In genomic region chr5:52618348-52619270, GRCm38 (mm10) we compare ENCODE assay signal across 8 mouse cellular contexts. TPM values are rescaled to one million over a fixed set of nuclear protein-coding genes. Genes with fewer than 3 reads are reported as not detected.
DNase-seq lines count a peak whose midpoint lies in the region; ATAC-seq lines count a peak whose summit lies in the region.

No protein-coding gene starts in this region.

- no peak overlapping the region for H3K27ac ChIP-seq in kidney, embryonic 14.5 days (ENCODE audit: low read depth, low read length)
- H3K27ac ChIP-seq in intestine, embryonic 15.5 days: peak overlapping the region; percentile 76
- H3K27ac ChIP-seq in limb, embryonic 15.5 days: peak overlapping the region; percentile 8; the same call in 1 of the 2 replicates
- H3K27ac ChIP-seq in neural tube, embryonic 14.5 days (ENCODE audit: low read depth, low read length): peak overlapping the region; percentile 77

- peaks cover 17% of the 10 kb centered on the region for H3K4me1 ChIP-seq in kidney, embryonic 14.5 days (ENCODE audit: control insufficient read depth, insufficient read depth, low read length)
- H3K4me1 ChIP-seq in intestine, embryonic 15.5 days (replicated peaks): peaks cover 32% of the 10 kb centered on the region
- peaks cover 34% of the 10 kb centered on the region for H3K4me1 ChIP-seq in limb, embryonic 15.5 days
- H3K4me1 ChIP-seq in neural tube, embryonic 14.5 days (ENCODE audit: control insufficient read depth, insufficient read depth, low read length): peaks cover 18% of the 10 kb centered on the region

- H3K4me2 ChIP-seq in kidney, embryonic 14.5 days (replicated peaks; ENCODE audit: low read depth, low read length): peak overlapping the region; percentile 66
- peak overlapping the region; percentile 76 for H3K4me2 ChIP-seq in intestine, embryonic 15.5 days (replicated peaks)
- peak overlapping the region; percentile 69 for H3K4me2 ChIP-seq in limb, embryonic 15.5 days
- peak overlapping the region; percentile 71 for H3K4me2 ChIP-seq in neural tube, embryonic 14.5 days (ENCODE audit: low read depth, low read length)

- peak overlapping the region; percentile 33 for H3K4me3 ChIP-seq in kidney, embryonic 14.5 days (ENCODE audit: low read length)
- peak overlapping the region; percentile 32 for H3K4me3 ChIP-seq in intestine, embryonic 15.5 days (replicated peaks)
- peak overlapping the region; percentile 39 for H3K4me3 ChIP-seq in limb, embryonic 15.5 days
- H3K4me3 ChIP-seq in neural tube, embryonic 14.5 days (ENCODE audit: low read depth, low read length): peak overlapping the region; percentile 31

- no peaks in the 10 kb centered on the region for H3K9me3 ChIP-seq in kidney, embryonic 14.5 days (ENCODE audit: control insufficient read depth, low read length)
- no peaks in the 10 kb centered on the region for H3K9me3 ChIP-seq in intestine, embryonic 15.5 days
- H3K9me3 ChIP-seq in limb, embryonic 15.5 days: no peaks in the 10 kb centered on the region
- no peaks in the 10 kb centered on the region for H3K9me3 ChIP-seq in neural tube, embryonic 14.5 days (ENCODE audit: control insufficient read depth, low read length)

- H3K9ac ChIP-seq in kidney, embryonic 14.5 days (ENCODE audit: low read depth, low read length): peak overlapping the region; percentile 46; the same call in 1 of the 2 replicates
- peak overlapping the region; percentile 4; the same call in 1 of the 2 replicates for H3K9ac ChIP-seq in intestine, embryonic 15.5 days
- H3K9ac ChIP-seq in limb, embryonic 15.5 days: peak overlapping the region; percentile 32
- peak overlapping the region; percentile 43; the same call in 1 of the 2 replicates for H3K9ac ChIP-seq in neural tube, embryonic 14.5 days (replicated peaks; ENCODE audit: low read depth, low read length)

- peak; percentile 44; the same call in 1 of the 2 replicates for ATAC-seq in kidney, embryonic 14.5 days (ENCODE audit: low FRiP score, low TSS enrichment)
- peak; percentile 61 for ATAC-seq in granulocyte monocyte progenitor cell, adult 5-6 weeks (replicated peaks; ENCODE audit: poor library complexity, severe bottlenecking)
- ATAC-seq in intestine, embryonic 15.5 days: peak; percentile 68
- ATAC-seq in limb, embryonic 15.5 days (ENCODE audit: insufficient number of reproducible peaks, low FRiP score, low TSS enrichment, low read depth): peak; percentile 46; the same call in 1 of the 2 replicates
- peak; percentile 80 for ATAC-seq in neural tube, embryonic 14.5 days (ENCODE audit: low read depth)

- WGBS in kidney, embryonic 14.5 days: under 1% methylated on average over 41 of the region's 41 CpGs
- 1% methylated on average over 41 of the region's 41 CpGs for WGBS in intestine, embryonic 15.5 days
- 1% methylated on average over 41 of the region's 41 CpGs for WGBS in limb, embryonic 15.5 days
- WGBS in neural tube, embryonic 14.5 days: under 1% methylated on average over 41 of the region's 41 CpGs

- no peaks in the 10 kb centered on the region for H3K36me3 ChIP-seq in kidney, embryonic 14.5 days (ENCODE audit: control insufficient read depth, insufficient read depth, low read length)
- no peaks in the 10 kb centered on the region for H3K36me3 ChIP-seq in intestine, embryonic 15.5 days
- H3K36me3 ChIP-seq in limb, embryonic 15.5 days: no peaks in the 10 kb centered on the region
- H3K36me3 ChIP-seq in neural tube, embryonic 14.5 days (ENCODE audit: control insufficient read depth, insufficient read depth, low read length): no peaks in the 10 kb centered on the region

- no peaks in the 10 kb centered on the region; the same call in 1 of the 2 replicates for H3K27me3 ChIP-seq in kidney, embryonic 14.5 days (ENCODE audit: control insufficient read depth, insufficient read depth, low read length)
- no peaks in the 10 kb centered on the region for H3K27me3 ChIP-seq in intestine, embryonic 15.5 days (replicated peaks)
- peaks cover 5% of the 10 kb centered on the region; the same call in 1 of the 2 replicates for H3K27me3 ChIP-seq in limb, embryonic 15.5 days
- no peaks in the 10 kb centered on the region for H3K27me3 ChIP-seq in neural tube, embryonic 14.5 days (ENCODE audit: control insufficient read depth, insufficient read depth, low read length)

- no peak for DNase-seq in kidney, adult 9 months
- DNase-seq in embryo, embryonic 9.5 days (ENCODE audit: extremely low spot score): peak; percentile 47
- DNase-seq in thymus, postnatal 4 days: peak; percentile 77

RNA-seq across cellular contexts. Expression of gene Sepsecs, which starts 50.9 kb away (rescaled TPM):
- 4.2 and 9.2 TPM in 2 replicates for polyA plus RNA-seq in kidney, embryonic 14.5 days (2014; fragmentation: Nextera tagmentation; extraction: Ambion mirVana)
- total RNA-seq in granulocyte monocyte progenitor cell, adult 5-6 weeks (2014; fragmentation: Nextera tagmentation): 11.6 and 21.4 TPM in 2 replicates
- 13.7 and 17.9 TPM in 2 replicates for total RNA-seq in granulocyte monocyte progenitor cell, adult 5-6 weeks (2017)
- polyA plus RNA-seq in intestine, embryonic 15.5 days (2015; fragmentation: Nextera tagmentation; extraction: Ambion mirVana): 11.5 and 12.4 TPM in 2 replicates
- polyA plus RNA-seq in limb, embryonic 15.5 days (2015; fragmentation: Nextera tagmentation; extraction: Ambion mirVana): 7.9 and 8.5 TPM in 2 replicates
- polyA plus RNA-seq in neural tube, embryonic 14.5 days (2014; fragmentation: Nextera tagmentation; extraction: Ambion mirVana): 7.4 and 8.3 TPM in 2 replicates

RNA-seq across cellular contexts. Expression of gene Lgi2, which starts 52.3 kb away (rescaled TPM):
- 3.5 and 3.9 TPM in 2 replicates for polyA plus RNA-seq in kidney, embryonic 14.5 days (2014; fragmentation: Nextera tagmentation; extraction: Ambion mirVana)
- not detected in 2 replicates for total RNA-seq in granulocyte monocyte progenitor cell, adult 5-6 weeks (2014; fragmentation: Nextera tagmentation)
- total RNA-seq in granulocyte monocyte progenitor cell, adult 5-6 weeks (2017): not detected in 2 replicates
- 8.5 and 9.4 TPM in 2 replicates for polyA plus RNA-seq in intestine, embryonic 15.5 days (2015; fragmentation: Nextera tagmentation; extraction: Ambion mirVana)
- 2.9 and 3.2 TPM in 2 replicates for polyA plus RNA-seq in limb, embryonic 15.5 days (2015; fragmentation: Nextera tagmentation; extraction: Ambion mirVana)
- 6.3 and 8.6 TPM in 2 replicates for polyA plus RNA-seq in neural tube, embryonic 14.5 days (2014; fragmentation: Nextera tagmentation; extraction: Ambion mirVana)
